Mouse (Mus musculus): ENCODE results near the gene Cyp17a1. TPM values are rescaled to one million over a fixed set of nuclear protein-coding genes. Genes with fewer than 3 reads are reported as not detected.

The Cyp17a1 gene
- polyA plus RNA-seq, 1 experiment, result 0.14 TPM

DNA sequence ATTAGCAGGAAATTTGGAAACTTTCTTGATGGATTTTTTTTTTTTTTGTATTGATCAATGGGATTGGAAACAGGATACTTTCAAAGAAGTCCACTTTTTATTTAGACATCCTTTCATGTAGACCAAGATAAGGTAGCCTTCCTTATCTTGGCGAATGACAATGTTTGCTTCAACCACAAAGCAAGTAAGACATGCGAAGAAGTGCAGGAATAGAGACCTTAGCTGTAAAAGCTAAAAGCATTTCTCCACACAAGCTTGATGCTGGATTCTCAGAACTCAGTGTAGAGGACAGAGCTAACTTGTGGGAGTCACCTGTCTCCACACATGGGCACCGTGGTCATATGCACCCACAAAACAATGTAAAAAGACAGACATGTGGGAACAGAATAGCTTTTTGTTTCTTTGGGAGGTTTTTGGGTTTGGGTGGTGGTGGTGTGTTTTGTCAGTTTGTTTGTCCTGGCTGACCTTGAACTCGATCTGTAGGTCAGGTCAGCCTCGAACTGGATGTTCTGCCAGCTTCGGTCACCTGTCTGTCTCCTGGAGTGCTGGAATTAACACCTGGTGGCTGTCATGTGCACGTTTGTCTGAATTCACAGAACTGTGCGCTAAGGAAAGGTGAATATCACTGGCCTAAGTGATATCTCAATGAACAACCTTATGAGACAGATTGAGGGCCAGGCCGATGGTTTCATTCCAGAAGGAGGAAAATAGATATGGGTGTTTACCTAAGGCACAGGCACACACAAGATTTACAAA is 33.7 kb upstream of the Cyp17a1 start:
- no peak for DNase-seq (ENCODE audit: low read depth in 1 of 2, low spot score in 2 of 2)
- 74% methylated on average over 9 of the region's 9 CpGs for whole genome bisulfite sequencing
- Histone ChIP-seq H3K27ac (ENCODE audit: insufficient read depth, low read length) (no peak overlapping the region), H3K4me1 (ENCODE audit: control insufficient read depth, insufficient read depth, insufficient read length) (peaks cover 6% of the 10 kb centered on the region; the same call in 1 of the 2 replicates), H3K36me3 (ENCODE audit: control insufficient read depth, insufficient read depth, low read length) (no peaks in the 10 kb centered on the region), H3K27me3 (ENCODE audit: control insufficient read depth, insufficient read depth, low read length) (no peaks in the 10 kb centered on the region), H3K4me3 (ENCODE audit: extremely low read depth, insufficient read depth, insufficient read length) (0 out of 2 replicates have a peak overlapping the region, but pooled peaks have one; percentile 70)
- TF ChIP-seq CTCF (IDR thresholded peaks at IDR 0.05; ENCODE audit: extremely low read depth, insufficient read depth, insufficient read length, insufficient replicate concordance), result no peak
- TF ChIP-seq POLR2A (IDR thresholded peaks at IDR 0.05; ENCODE audit: low read depth, low read length), result no peak

- Histone ChIP-seq H3K4me1 (ENCODE audit: control insufficient read depth, insufficient read depth, insufficient read length) (peaks cover 6% of the 10 kb centered on the region; the same call in 1 of the 2 replicates), H3K4me3 (ENCODE audit: extremely low read depth, insufficient read depth, insufficient read length) (no peak overlapping the region), H3K27ac (ENCODE audit: insufficient read depth, low read length) (no peak overlapping the region), H3K36me3 (ENCODE audit: control insufficient read depth, insufficient read depth, low read length) (no peaks in the 10 kb centered on the region), H3K27me3 (ENCODE audit: control insufficient read depth, insufficient read depth, low read length) (no peaks in the 10 kb centered on the region)
- DNase-seq (ENCODE audit: low read depth in 1 of 2, low spot score in 2 of 2), result peak in 1 of 2 experiments; percentile 31
- TF ChIP-seq CTCF (IDR thresholded peaks at IDR 0.05; ENCODE audit: extremely low read depth, insufficient read depth, insufficient read length, insufficient replicate concordance) (no peak), POLR2A (IDR thresholded peaks at IDR 0.05; ENCODE audit: low read depth, low read length) (no peak)
- WGBS, result 10% methylated on average over 7 of the region's 7 CpGs
Measured at GRCm38 (mm10) chr19:46705779-46706495, 33.0 kb upstream of the Cyp17a1 start.

- Histone ChIP-seq H3K4me3 (ENCODE audit: extremely low read depth, insufficient read depth, insufficient read length) (no peak overlapping the region), H3K27me3 (ENCODE audit: control insufficient read depth, insufficient read depth, low read length) (no peaks in the 10 kb centered on the region), H3K27ac (ENCODE audit: insufficient read depth, low read length) (no peak overlapping the region), H3K4me1 (ENCODE audit: control insufficient read depth, insufficient read depth, insufficient read length) (peaks cover 16% of the 10 kb centered on the region; the same call in 1 of the 2 replicates), H3K36me3 (ENCODE audit: control insufficient read depth, insufficient read depth, low read length) (no peaks in the 10 kb centered on the region)
- TF ChIP-seq POLR2A (IDR thresholded peaks at IDR 0.05; ENCODE audit: low read depth, low read length), result no peak
- TF ChIP-seq CTCF (IDR thresholded peaks at IDR 0.05; ENCODE audit: extremely low read depth, insufficient read depth, insufficient read length, insufficient replicate concordance), result no peak
- 91% methylated on average over 9 of the region's 9 CpGs for WGBS
- no peak for DNase-seq (ENCODE audit: low read depth in 1 of 2, low spot score in 2 of 2)
Measured at GRCm38 (mm10) chr19:46701156-46701555, 28.2 kb upstream of the Cyp17a1 start.

DNA sequence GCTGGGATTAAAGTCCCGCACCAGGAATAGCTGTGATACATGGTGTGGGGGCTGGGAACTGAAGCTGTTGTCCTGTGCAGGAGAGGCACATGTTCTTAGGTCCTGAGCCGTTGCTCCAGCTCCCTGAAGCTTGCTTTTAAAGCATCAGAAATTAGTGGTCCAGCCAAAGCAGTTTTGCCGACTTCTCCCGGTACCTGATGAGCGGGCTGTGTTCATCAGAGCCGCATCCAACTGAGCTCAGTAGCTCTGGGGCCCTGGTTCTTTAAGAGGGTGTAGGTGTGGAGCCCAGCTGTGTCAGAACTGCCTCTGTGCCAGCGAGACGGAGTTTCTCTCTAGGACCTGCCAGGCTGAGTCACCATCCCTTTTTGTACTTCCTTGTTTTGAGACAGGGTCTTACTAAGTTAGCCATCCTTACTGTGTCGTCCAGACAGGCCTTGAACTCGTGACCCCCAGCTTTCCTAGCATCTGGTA is 26.1 kb upstream of the Cyp17a1 start:
- TF ChIP-seq POLR2A (IDR thresholded peaks at IDR 0.05; ENCODE audit: low read depth, low read length), result no peak
- no peak for TF ChIP-seq CTCF (IDR thresholded peaks at IDR 0.05; ENCODE audit: extremely low read depth, insufficient read depth, insufficient read length, insufficient replicate concordance)
- WGBS, result 35% methylated on average over 10 of the region's 10 CpGs
- Histone ChIP-seq H3K4me3 (ENCODE audit: extremely low read depth, insufficient read depth, insufficient read length) (no peak overlapping the region), H3K36me3 (ENCODE audit: control insufficient read depth, insufficient read depth, low read length) (no peaks in the 10 kb centered on the region), H3K4me1 (ENCODE audit: control insufficient read depth, insufficient read depth, insufficient read length) (peaks cover 11% of the 10 kb centered on the region; the same call in 1 of the 2 replicates), H3K27ac (ENCODE audit: insufficient read depth, low read length) (peak overlapping the region; percentile 56), H3K27me3 (ENCODE audit: control insufficient read depth, insufficient read depth, low read length) (no peaks in the 10 kb centered on the region)
- DNase-seq (ENCODE audit: low read depth in 1 of 2, low spot score in 2 of 2), result no peak

DNA sequence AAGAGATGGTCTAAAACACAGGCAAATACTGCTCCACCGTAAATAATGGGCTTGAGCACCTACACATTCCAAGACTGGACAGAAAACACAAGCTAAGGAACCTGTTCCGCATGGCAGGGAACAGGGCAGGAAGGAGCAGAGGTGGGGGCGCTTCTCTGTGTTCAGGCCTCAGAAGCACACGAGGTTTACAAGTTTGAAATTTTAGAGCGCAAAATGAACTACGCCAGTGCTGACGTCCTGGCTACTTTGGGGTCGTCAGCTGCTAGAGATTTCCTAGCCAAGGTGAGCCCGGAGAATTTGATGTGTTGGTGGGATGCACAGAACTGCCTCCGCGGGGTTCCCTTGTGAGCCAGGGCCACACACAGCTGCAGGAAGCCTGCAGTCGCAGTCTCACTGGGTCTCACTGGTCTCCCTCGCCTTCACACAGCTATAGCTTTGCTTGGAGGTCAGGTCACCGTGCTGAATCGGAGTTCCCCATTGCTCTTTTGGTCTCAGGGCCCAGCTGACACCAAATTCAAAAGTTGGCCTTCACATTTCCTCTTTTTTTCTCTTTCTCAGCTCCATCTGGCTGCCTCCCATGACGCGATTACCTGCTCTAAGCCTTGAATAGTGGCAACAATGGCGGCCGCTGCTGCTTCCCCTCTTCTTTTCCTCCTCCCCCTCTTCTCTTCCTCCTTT is 25.0 kb upstream of the Cyp17a1 start:
- WGBS, result 36% methylated on average over 19 of the region's 19 CpGs
- peak overlapping the region; percentile 24; the same call in 1 of the 2 replicates for H3K4me3 ChIP-seq (ENCODE audit: extremely low read depth, insufficient read depth, insufficient read length)
- peak; percentile 55 to 64 for DNase-seq (ENCODE audit: low read depth in 1 of 2, low spot score in 2 of 2)
- no peak for TF ChIP-seq CTCF (IDR thresholded peaks at IDR 0.05; ENCODE audit: extremely low read depth, insufficient read depth, insufficient read length, insufficient replicate concordance)
- TF ChIP-seq POLR2A (IDR thresholded peaks at IDR 0.05; ENCODE audit: low read depth, low read length), result no peak
- H3K27me3 ChIP-seq (ENCODE audit: control insufficient read depth, insufficient read depth, low read length), result no peaks in the 10 kb centered on the region
- peaks cover 11% of the 10 kb centered on the region; the same call in 1 of the 2 replicates for H3K4me1 ChIP-seq (ENCODE audit: control insufficient read depth, insufficient read depth, insufficient read length)
- no peaks in the 10 kb centered on the region for H3K36me3 ChIP-seq (ENCODE audit: control insufficient read depth, insufficient read depth, low read length)
- H3K27ac ChIP-seq (ENCODE audit: insufficient read depth, low read length), result peak overlapping the region; percentile 61

GRCm38 (mm10) chr19:46696943-46697342 is 24.0 kb upstream of the Cyp17a1 start:
- TF ChIP-seq CTCF (IDR thresholded peaks at IDR 0.05; ENCODE audit: extremely low read depth, insufficient read depth, insufficient read length, insufficient replicate concordance), result no peak
- TF ChIP-seq POLR2A (IDR thresholded peaks at IDR 0.05; ENCODE audit: low read depth, low read length), result no peak
- 94% methylated on average over 7 of the region's 7 CpGs for WGBS
- Histone ChIP-seq H3K27me3 (ENCODE audit: control insufficient read depth, insufficient read depth, low read length) (no peaks in the 10 kb centered on the region), H3K4me3 (ENCODE audit: extremely low read depth, insufficient read depth, insufficient read length) (no peak overlapping the region), H3K4me1 (ENCODE audit: control insufficient read depth, insufficient read depth, insufficient read length) (peaks cover 11% of the 10 kb centered on the region; the same call in 1 of the 2 replicates), H3K27ac (ENCODE audit: insufficient read depth, low read length) (peak overlapping the region; percentile 61; the same call in 1 of the 2 replicates), H3K36me3 (ENCODE audit: control insufficient read depth, insufficient read depth, low read length) (no peaks in the 10 kb centered on the region)
- DNase-seq (ENCODE audit: low read depth in 1 of 2, low spot score in 2 of 2), result no peak
